Mouse (Mus musculus) cerebellum, postnatal 4 days (tissue): ENCODE data around the gene Apbb2.
"Not testable (repeated sequence)": the region's sequence is repeated elsewhere in the genome, so short reads cannot be mapped to it uniquely, and the experiment has no call there.

Experiments
- DNase-seq, 2 experiments: peaks; one replicate each; pipeline ENCODE4 v3.0.0; 2022; ENCODE audit warnings: low spot score in 2 of 2, mixed read lengths in 1 of 2

Gene Apbb2

GRCm38 (mm10) chr5:66302085-66302815 is 316.3 kb downstream of the Apbb2 start:
- no peak for DNase-seq

DNA sequence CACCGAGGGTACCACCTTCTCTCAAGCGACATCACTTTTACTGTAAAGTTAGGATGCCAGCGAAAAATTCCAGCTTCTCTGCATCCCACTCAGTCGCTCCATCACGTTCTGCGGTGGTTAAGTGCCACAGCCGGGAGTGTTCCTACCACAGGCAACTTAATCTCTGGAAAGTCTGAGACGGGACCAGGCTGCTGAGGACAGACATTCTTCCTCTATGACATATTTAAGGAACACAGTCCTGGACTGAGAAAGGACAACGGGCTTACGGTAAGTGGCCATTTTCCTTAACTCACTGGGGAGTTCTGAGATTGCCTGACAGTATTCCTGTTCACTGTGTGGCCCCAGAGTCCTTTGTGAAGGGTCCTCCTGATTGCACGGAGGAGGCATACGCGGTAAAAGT is 318.0 kb downstream of the Apbb2 start:
- no peak for DNase-seq

- DNase-seq: no peak
Observed at GRCm38 (mm10) chr5:66298856-66299255, 319.7 kb downstream of the Apbb2 start.

- no peak for DNase-seq
Observed at GRCm38 (mm10) chr5:66296116-66296515, 322.5 kb downstream of the Apbb2 start.

GRCm38 (mm10) chr5:66294952-66295351 is 323.6 kb downstream of the Apbb2 start:
- no peak for DNase-seq

- DNase-seq: no peak
Observed at GRCm38 (mm10) chr5:66294106-66294625, 324.4 kb downstream of the Apbb2 start.

- no peak for DNase-seq
Observed at GRCm38 (mm10) chr5:66280742-66281141, 337.8 kb downstream of the Apbb2 start.

GRCm38 (mm10) chr5:66279650-66280049 is 338.9 kb downstream of the Apbb2 start:
- DNase-seq: no peak

DNA sequence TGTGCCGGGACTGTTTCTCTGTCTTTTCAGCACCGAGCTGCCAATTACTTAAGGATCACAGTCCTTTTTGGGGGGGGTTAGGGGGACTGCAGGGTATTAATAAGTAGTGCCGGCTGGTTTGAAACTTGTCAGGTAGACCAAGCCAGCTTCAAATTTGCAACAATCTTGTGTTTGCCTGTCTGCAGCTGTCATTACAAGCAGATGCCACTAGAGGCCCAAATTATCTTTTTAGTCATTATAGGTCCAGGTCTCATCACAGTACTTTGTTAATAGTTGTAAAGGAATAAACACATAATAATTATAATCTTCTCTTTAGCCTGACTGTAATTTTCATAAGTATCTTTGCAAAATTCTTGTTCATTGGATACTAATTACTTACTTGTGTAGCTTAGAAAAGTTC is 344.2 kb downstream of the Apbb2 start:
- no peak for DNase-seq

- no peak for DNase-seq
Observed at GRCm38 (mm10) chr5:66271141-66271540, 347.4 kb downstream of the Apbb2 start.

GRCm38 (mm10) chr5:66269616-66270015 is 349.0 kb downstream of the Apbb2 start:
- no peak for DNase-seq

GRCm38 (mm10) chr5:66263398-66263797 is 355.2 kb downstream of the Apbb2 start:
- DNase-seq: peak in 1 of 2 experiments; percentile 42

GRCm38 (mm10) chr5:66262475-66262874 is 356.1 kb downstream of the Apbb2 start:
- DNase-seq: no peak

DNA sequence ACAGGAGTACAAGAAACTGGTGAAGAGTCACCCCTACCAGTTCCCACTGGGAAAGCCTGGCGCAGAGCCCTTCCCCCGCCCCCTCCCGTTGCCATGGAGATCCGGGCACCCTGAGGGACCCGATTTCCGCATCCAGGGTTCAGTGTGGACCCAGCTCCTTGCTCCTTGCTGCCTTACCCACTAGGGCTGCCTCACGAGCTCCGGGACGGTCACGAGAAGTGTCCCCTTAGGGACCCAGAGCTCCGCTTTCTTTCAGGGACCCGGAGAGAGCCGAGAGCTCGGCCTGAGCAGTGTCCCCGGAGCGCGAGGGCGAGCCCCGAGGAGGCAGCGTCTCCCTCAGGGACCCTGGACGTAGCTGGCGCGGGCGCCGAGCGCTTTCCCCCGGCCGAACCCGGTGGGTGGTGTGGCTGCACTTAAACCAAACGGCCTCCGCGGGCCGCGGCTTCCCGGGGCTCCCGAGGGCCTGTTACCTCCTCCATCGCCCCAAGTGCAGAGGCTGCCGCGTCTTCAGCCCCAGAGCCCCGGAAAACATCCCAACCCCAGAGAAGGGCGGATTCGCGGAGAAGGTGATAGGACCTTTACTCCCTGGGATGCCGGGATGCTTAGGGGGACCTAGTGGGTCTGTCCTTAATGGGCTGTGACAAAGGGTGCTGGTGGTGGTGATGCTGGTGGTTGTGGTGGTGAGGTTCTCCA is 358.7 kb downstream of the Apbb2 start, which contains the start of gene Nsun7:
Nsun7 (plus strand) TSS at position 142 of the 693 bp plus-strand sequence.
- DNase-seq: peak; percentile 64 to 81

DNA sequence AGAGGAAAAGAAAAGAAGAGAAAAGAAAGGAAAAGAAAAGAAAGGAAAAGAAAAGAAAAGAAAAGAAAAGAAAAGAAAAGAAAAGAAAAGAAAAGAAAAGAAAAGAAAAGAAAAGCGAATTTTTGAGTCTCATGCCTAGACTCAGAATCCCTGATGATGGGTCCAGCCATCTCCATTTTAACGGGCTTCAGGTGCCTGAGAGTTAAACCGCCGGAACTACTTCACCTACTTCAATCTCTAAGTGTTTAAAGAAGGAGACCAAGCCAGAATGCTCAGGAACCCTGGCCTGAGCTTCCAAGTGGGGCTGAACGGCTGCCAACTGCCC is 359.2 kb downstream of the Apbb2 start:
- not testable (repeated sequence) for DNase-seq

GRCm38 (mm10) chr5:66259000-66259399 is 359.6 kb downstream of the Apbb2 start:
- DNase-seq: no peak

DNA sequence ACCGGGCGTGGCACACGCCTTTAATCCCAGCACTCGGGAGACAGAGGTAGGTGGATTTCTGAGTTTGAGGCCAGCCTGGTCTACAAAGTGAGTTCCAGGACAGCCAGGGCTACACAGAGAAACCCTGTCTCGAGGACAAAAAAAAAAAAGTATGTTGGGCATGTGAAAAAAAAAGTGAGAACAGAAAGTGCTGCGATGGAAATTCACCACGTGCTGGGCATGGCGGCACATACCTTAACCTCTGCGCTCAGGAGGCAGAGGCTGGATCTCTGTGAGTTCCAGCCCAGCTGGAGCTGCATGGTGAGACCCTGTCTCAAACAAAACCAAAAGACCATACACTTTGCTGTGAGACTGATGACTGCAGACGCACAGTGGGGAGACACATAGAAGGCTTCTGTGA is 363.5 kb downstream of the Apbb2 start:
- no peak for DNase-seq

GRCm38 (mm10) chr5:66253219-66253618 is 365.4 kb downstream of the Apbb2 start:
- DNase-seq: no peak
